Mouse (Mus musculus) ES-Bruce4 (cell line): Measurements from ENCODE around the gene Piwil4. TPM values are rescaled to one million over a fixed set of nuclear protein-coding genes. Genes with fewer than 3 reads are reported as not detected.

Experiments
- H3K27ac ChIP-seq: 2 replicates; pipeline ENCODE4 v1.5.1; 2012; ENCODE audit warnings: low read length, inconsistent platforms; ENCODE audit not compliant: insufficient read depth
- H3K27me3 ChIP-seq: 2 replicates; pipeline ENCODE4 v1.6.1; 2012; ENCODE audit warnings: mild to moderate bottlenecking, low read length, inconsistent platforms; ENCODE audit not compliant: control insufficient read depth, poor library complexity, insufficient read depth, severe bottlenecking
- H3K36me3 ChIP-seq: 2 replicates; pipeline ENCODE4 v1.6.1; 2012; ENCODE audit warnings: inconsistent platforms, mild to moderate bottlenecking, low read length, moderate library complexity; ENCODE audit not compliant: control insufficient read depth, poor library complexity, insufficient read depth, severe bottlenecking
- H3K4me1 ChIP-seq: one replicate; pipeline ENCODE4 v1.8.1; 2011; ENCODE audit warnings: low read length; ENCODE audit not compliant: control insufficient read depth, insufficient read depth
- H3K4me3 ChIP-seq: 2 replicates; pipeline ENCODE4 v1.5.1; 2011; ENCODE audit warnings: low read depth, mild to moderate bottlenecking, low read length
- H3K9ac ChIP-seq: 2 replicates; pipeline ENCODE4 v1.6.1; 2012; ENCODE audit warnings: low read depth, mild to moderate bottlenecking, inconsistent platforms; ENCODE audit not compliant: poor library complexity, severe bottlenecking
- H3K9me3 ChIP-seq: replicated peaks from 2 replicates; pipeline ENCODE4 v1.6.1; 2012; ENCODE audit warnings: mild to moderate bottlenecking, low read length, inconsistent platforms; ENCODE audit not compliant: control insufficient read depth, poor library complexity, insufficient read depth, severe bottlenecking
- CTCF ChIP-seq: IDR thresholded peaks from one replicate; pipeline ENCODE4 v1.8.1; 2011; ENCODE audit warnings: low read depth, low read length
- EP300 ChIP-seq: IDR thresholded peaks from 2 replicates; pipeline ENCODE4 v1.6.1; 2011; ENCODE audit warnings: low read depth, low read length; ENCODE audit not compliant: insufficient read depth
- POLR2A ChIP-seq: IDR thresholded peaks from one replicate; pipeline ENCODE4 v1.8.1; 2011; ENCODE audit warnings: low read length; ENCODE audit not compliant: insufficient read depth
- polyA plus RNA-seq: library from polyadenylated mRNA; stranded (reverse); fragments of >200 nt; gene quantifications from 2 replicates; pipeline ENCODE4 v1.2.4, GENCODE M21; 2011; ENCODE audit warnings: low read depth; ENCODE audit not compliant: missing spikeins, insufficient read depth, insufficient read length

Piwil4 gene
- polyA plus RNA-seq, 1 experiment: not detected

DNA sequence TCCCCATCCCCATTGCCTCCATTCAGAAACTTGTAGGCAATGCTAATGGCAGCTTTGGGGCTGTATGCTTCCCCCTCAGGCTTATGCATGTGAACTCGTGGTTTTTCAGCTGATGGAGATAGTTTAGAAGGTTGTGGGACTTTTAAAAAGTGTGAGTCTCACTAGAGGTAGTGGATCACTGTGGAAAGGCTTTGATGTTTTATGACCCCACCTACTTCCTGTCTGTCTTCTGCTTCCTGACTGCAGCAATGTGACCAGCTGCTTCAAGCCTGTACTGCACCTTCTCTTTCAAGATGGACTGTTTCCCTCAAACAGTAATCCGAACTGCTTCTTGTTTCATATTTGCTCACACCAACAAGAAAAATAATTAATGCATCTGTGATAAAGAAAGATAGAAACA, 82.6 kb downstream of the Piwil4 start:
- Histone ChIP-seq H3K27ac (no peak overlapping the region), H3K4me3 (no peak overlapping the region), H3K4me1 (no peaks in the 10 kb centered on the region), H3K9me3 (no peaks in the 10 kb centered on the region), H3K9ac (no peak overlapping the region), H3K36me3 (no peaks in the 10 kb centered on the region), H3K27me3 (no peaks in the 10 kb centered on the region)
- no peak for TF ChIP-seq EP300
- TF ChIP-seq POLR2A: no peak
- no peak for TF ChIP-seq CTCF

DNA sequence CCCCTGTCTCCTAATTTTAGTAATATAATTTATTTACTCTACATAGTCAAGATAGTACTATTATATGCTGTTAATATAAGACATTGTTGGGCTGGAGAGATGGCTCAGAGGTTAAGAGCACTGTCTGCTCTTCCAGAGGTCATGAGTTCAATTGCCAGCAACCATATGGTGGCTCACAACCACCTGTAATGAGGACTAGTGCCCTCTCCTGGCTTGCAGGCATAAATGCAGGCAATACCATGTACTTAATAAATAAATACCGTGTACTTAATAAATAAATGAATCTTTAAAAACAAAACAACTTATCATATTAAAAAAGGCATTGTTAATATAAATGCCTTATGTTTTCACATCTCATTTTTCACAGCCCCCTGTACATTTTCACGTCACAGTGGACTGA, 86.5 kb downstream of the Piwil4 start:
- H3K4me1 ChIP-seq: no peaks in the 10 kb centered on the region
- no peak overlapping the region for H3K9ac ChIP-seq
- no peaks in the 10 kb centered on the region for H3K27me3 ChIP-seq
- H3K9me3 ChIP-seq: no peaks in the 10 kb centered on the region
- H3K4me3 ChIP-seq: no peak overlapping the region
- no peak overlapping the region for H3K27ac ChIP-seq
- no peaks in the 10 kb centered on the region for H3K36me3 ChIP-seq
- TF ChIP-seq CTCF: peak; percentile 33
- TF ChIP-seq POLR2A: no peak
- TF ChIP-seq EP300: no peak

DNA sequence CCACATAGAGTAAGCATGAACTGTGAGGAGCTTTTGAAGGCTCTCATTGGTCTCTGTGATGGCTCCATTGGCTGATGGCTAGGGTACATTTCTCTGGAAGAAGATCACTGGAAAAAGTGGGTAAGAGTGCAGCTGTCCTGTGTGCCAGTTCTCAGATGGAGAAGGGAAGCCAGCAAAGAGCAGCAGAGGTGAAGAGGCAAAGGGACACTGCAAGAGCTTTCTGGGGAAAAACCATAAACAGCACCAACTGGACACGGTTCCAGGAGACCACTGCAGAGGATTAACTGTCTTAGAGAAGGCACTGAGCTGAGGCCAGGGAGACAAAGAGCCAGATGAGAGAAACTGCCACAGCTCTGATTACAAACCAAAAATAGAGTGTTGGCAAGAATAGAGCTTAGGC, 87.8 kb downstream of the Piwil4 start:
- H3K36me3 ChIP-seq: no peaks in the 10 kb centered on the region
- H3K4me1 ChIP-seq: no peaks in the 10 kb centered on the region
- no peak for TF ChIP-seq POLR2A
- no peak for TF ChIP-seq CTCF
- no peak for TF ChIP-seq EP300
- no peak overlapping the region for H3K27ac ChIP-seq
- no peaks in the 10 kb centered on the region for H3K27me3 ChIP-seq
- H3K9me3 ChIP-seq: no peaks in the 10 kb centered on the region
- H3K4me3 ChIP-seq: no peak overlapping the region
- no peak overlapping the region for H3K9ac ChIP-seq

DNA sequence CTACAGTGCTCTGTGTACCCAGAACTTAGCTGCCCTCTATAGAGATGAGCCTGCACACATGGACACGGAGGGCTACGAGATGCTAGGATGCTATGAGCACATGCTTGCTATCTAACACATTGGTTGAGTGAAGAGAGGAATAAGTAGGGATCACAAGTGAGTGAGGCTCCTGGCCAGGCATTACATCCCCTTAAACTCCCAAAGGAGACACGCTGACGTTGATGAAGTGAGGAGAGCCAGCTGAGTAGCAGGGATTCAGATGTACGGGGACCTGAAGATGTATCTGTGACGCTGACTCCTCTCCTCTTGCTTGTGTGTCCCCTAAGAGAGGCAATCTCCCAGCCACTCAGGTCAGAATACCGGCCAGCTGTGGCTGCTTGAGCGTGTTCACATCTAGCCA, 92.7 kb downstream of the Piwil4 start:
- Histone ChIP-seq H3K9me3 (no peaks in the 10 kb centered on the region), H3K27me3 (no peaks in the 10 kb centered on the region), H3K9ac (no peak overlapping the region), H3K36me3 (no peaks in the 10 kb centered on the region), H3K4me1 (peaks cover 7% of the 10 kb centered on the region), H3K4me3 (no peak overlapping the region), H3K27ac (no peak overlapping the region)
- TF ChIP-seq CTCF: no peak
- TF ChIP-seq POLR2A: no peak
- no peak for TF ChIP-seq EP300

DNA sequence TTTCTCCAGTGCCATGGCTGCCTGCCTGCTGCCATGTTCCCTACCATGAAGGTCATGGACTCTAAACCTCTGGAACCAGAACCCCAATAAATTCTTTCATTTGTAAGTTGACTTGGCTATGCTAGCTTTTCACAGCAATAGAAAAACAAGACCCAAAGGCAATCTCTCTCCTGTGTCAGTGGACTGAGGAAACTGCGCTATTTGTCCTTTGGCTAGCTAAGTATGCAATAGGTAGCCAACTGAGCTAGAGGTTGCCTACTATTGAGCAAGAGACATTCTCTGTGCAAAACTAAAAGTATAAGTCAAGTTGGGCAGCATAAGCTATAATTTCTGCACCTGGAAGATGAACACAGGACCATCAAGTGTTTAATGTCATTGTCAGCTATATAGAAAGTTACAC, 93.9 kb downstream of the Piwil4 start:
- no peaks in the 10 kb centered on the region for H3K36me3 ChIP-seq
- no peak overlapping the region for H3K4me3 ChIP-seq
- peaks cover 12% of the 10 kb centered on the region for H3K4me1 ChIP-seq
- H3K27me3 ChIP-seq: no peaks in the 10 kb centered on the region
- TF ChIP-seq EP300: no peak
- TF ChIP-seq CTCF: no peak
- H3K9ac ChIP-seq: no peak overlapping the region
- no peak overlapping the region for H3K27ac ChIP-seq
- H3K9me3 ChIP-seq: no peaks in the 10 kb centered on the region

Other genes with a start within 250 kb of the Piwil4 start
- 0.37 and 0.52 TPM in 2 replicates for gene Kdm4d, start 240.3 kb downstream of the Piwil4 start, polyA plus RNA-seq
- gene Cwc15, start 240.1 kb downstream of the Piwil4 start, polyA plus RNA-seq: 132 and 138 TPM in 2 replicates
- 36.0 and 40.6 TPM in 2 replicates for gene Amotl1, start 95.7 kb downstream of the Piwil4 start, polyA plus RNA-seq
- gene Fut4, start 11.7 kb upstream of the Piwil4 start, polyA plus RNA-seq: 2.1 TPM in 2 replicates
- gene 1700012B09Rik, start 30.3 kb upstream of the Piwil4 start, polyA plus RNA-seq: not detected in 2 replicates
- gene Mre11a, start 43.9 kb upstream of the Piwil4 start, polyA plus RNA-seq: 138 and 142 TPM in 2 replicates
- gene Ankrd49, start 44.1 kb upstream of the Piwil4 start, polyA plus RNA-seq: 26.8 and 26.9 TPM in 2 replicates
- gene Gpr83, start 119.5 kb upstream of the Piwil4 start, polyA plus RNA-seq: not detected in 2 replicates
- not detected in 2 replicates for gene Izumo1r, start 163.2 kb upstream of the Piwil4 start, polyA plus RNA-seq